Mouse (Mus musculus) G1E (cell line): ENCODE data around the gene Arhgef33. TPM values are rescaled to one million over a fixed set of nuclear protein-coding genes. Genes with fewer than 3 reads are reported as not detected.

ENCODE experiments used
- ATAC-seq: 2 replicates; pipeline ENCODE4 v1.8.0; 2016; ENCODE audit warnings: mild to moderate bottlenecking; ENCODE audit not compliant: insufficient number of reproducible peaks, poor library complexity, low FRiP score, severe bottlenecking; ENCODE audit errors: extremely low read depth
- DNase-seq: peaks from one replicate; pipeline ENCODE4 v3.0.0; 2012; ENCODE audit warnings: low spot score
- H3K27me3 ChIP-seq: 2 replicates; pipeline ENCODE4 v1.6.1; 2012; ENCODE audit warnings: mild to moderate bottlenecking, low read length, inconsistent platforms; ENCODE audit not compliant: insufficient read depth
- H3K36me3 ChIP-seq: replicated peaks from 2 replicates; pipeline ENCODE3; 2012; ENCODE audit warnings: mild to moderate bottlenecking, inconsistent platforms
- H3K4me1 ChIP-seq: 2 replicates; pipeline ENCODE4 v1.6.1; 2012; ENCODE audit warnings: low read depth, low read length, inconsistent platforms, mixed read lengths; ENCODE audit not compliant: insufficient read depth
- H3K4me3 ChIP-seq: 2 replicates; pipeline ENCODE4 v1.5.1; 2012; ENCODE audit warnings: low read depth, mild to moderate bottlenecking, inconsistent platforms, low read length, moderate library complexity, mixed read lengths
- H3K9me3 ChIP-seq: replicated peaks from 2 replicates; pipeline ENCODE4 v1.6.1; 2012; ENCODE audit warnings: inconsistent platforms
- CTCF ChIP-seq: IDR thresholded peaks from 2 replicates; pipeline ENCODE4 v1.5.1; 2012; ENCODE audit warnings: low read depth, low read length, inconsistent platforms, mixed read lengths
- GATA1 ChIP-seq: IDR thresholded peaks from 2 replicates; pipeline ENCODE4 v1.6.1; 2012; ENCODE audit warnings: borderline replicate concordance, low read length, inconsistent platforms, mixed read lengths
- GATA2 ChIP-seq: IDR thresholded peaks from 2 replicates; pipeline ENCODE4 v1.6.1; 2012; ENCODE audit warnings: low read depth, low read length, inconsistent platforms, borderline replicate concordance
- POLR2AphosphoS5 ChIP-seq: IDR thresholded peaks from 2 replicates; pipeline ENCODE4 v1.6.1; 2012; ENCODE audit warnings: low read depth, low read length, inconsistent platforms; ENCODE audit not compliant: insufficient replicate concordance
- TAL1 ChIP-seq: conservative IDR thresholded peaks from 2 replicates; pipeline ENCODE4 v1.6.1; 2012; ENCODE audit warnings: low read depth, low read length, inconsistent platforms, mixed read lengths
- polyA plus RNA-seq: library from polyadenylated mRNA; stranded (reverse); fragments of >175 nt; gene quantifications from 2 replicates; pipeline ENCODE4 v1.2.3, GENCODE M21; 2012
- total RNA-seq, 2 experiments: library from RNA; stranded (forward) in 1 of 2; stranded (reverse) in 1 of 2; fragments of 200-1000 nt in 1 of 2; fragments of >200 nt in 1 of 2; fragmentation: Nextera tagmentation in 1 of 2; gene quantifications; 2 replicates each; pipeline ENCODE4 v1.2.3; 2014 to 2017

Arhgef33 gene
- total and polyA plus RNA-seq, 3 experiments: 0.27 TPM; not detected in 2

DNA sequence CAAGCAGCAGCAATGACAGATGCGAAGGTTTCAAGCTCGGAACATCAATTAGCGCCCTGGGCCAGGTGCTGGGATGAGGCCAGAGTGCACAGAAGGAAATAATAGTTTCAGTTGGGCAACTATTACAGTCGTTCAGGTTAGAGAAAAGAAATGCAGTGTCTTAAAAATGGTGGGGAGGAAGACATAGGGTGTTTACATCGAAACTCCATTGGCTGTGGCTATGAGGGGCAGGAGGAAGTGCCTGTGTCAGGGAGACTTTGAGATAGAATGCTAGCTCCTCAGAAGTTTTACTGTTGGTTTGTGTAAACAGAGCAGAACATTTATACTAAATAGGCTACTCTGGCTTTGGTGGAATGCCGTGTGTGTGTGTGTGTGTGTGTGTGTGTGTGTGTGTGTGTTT is 19.2 kb upstream of the Arhgef33 start:
- no peak for ATAC-seq
- H3K36me3 ChIP-seq: peaks cover 9% of the 10 kb centered on the region
- H3K4me3 ChIP-seq: no peak overlapping the region
- no peak for DNase-seq
- peaks cover 24% of the 10 kb centered on the region for H3K4me1 ChIP-seq
- TF ChIP-seq GATA1: no peak
- TF ChIP-seq TAL1: no peak
- TF ChIP-seq GATA2: no peak
- no peak for TF ChIP-seq CTCF
- no peak for TF ChIP-seq POLR2AphosphoS5
- no peaks in the 10 kb centered on the region for H3K9me3 ChIP-seq
- H3K27me3 ChIP-seq: no peaks in the 10 kb centered on the region

GRCm38 (mm10) chr17:80289280-80290073 is 17.7 kb upstream of the Arhgef33 start:
- no peaks in the 10 kb centered on the region for H3K27me3 ChIP-seq
- ATAC-seq (no peak), DNase-seq (no peak)
- H3K4me3 ChIP-seq: peak overlapping the region; percentile 98
- TF ChIP-seq GATA2 (no peak), TAL1 (no peak), CTCF (no peak), POLR2AphosphoS5 (no peak), GATA1 (no peak)
- peaks cover 2% of the 10 kb centered on the region for H3K36me3 ChIP-seq
- peaks cover 23% of the 10 kb centered on the region for H3K4me1 ChIP-seq
- H3K9me3 ChIP-seq: no peaks in the 10 kb centered on the region

- DNase-seq (peak; percentile 95), ATAC-seq (peak; percentile 99)
- Histone ChIP-seq H3K36me3 (no peaks in the 10 kb centered on the region), H3K4me3 (peak within 1 kb of the TSS; percentile 98), H3K4me1 (peaks cover 22% of the 10 kb centered on the region), H3K9me3 (no peaks in the 10 kb centered on the region), H3K27me3 (no peaks in the 10 kb centered on the region)
- TF ChIP-seq GATA1: no peak
- TF ChIP-seq GATA2: no peak
- TF ChIP-seq TAL1: no peak
Measured at GRCm38 (mm10) chr17:80290074-80290657, 17.0 kb upstream of the Arhgef33 start, which contains the start of the genes Morn2 and Dhx57. Gene Morn2, plus strand, starts transcription at chr17:80290203. Gene Dhx57, minus strand, starts transcription at chr17:80290476.

GRCm38 (mm10) chr17:80291148-80291547 is 16.1 kb upstream of the Arhgef33 start:
- peak; percentile 41 for DNase-seq

DNA sequence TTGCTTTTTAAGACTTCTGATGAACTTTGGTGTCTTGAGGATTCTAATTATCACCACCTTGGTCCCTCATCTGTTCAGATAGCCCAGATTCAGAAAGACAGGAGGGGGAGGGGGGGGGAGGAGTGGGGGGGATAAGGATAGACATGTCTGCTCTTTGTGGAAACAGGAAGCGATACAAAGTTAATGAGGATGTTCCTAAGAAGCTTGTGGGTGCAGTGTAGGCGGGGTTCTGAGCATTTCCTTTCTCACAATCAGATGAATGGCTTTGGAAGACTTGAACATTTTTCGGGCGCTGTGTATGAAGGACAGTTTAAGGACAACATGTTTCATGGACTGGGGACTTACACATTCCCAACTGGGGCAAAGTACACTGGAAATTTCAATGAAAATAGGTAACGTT is 11.9 kb upstream of the Arhgef33 start:
- H3K36me3 ChIP-seq: no peaks in the 10 kb centered on the region
- no peaks in the 10 kb centered on the region for H3K27me3 ChIP-seq
- ATAC-seq: no peak
- no peaks in the 10 kb centered on the region; the same call in 1 of the 2 replicates for H3K4me1 ChIP-seq
- H3K4me3 ChIP-seq: no peak overlapping the region
- TF ChIP-seq CTCF (no peak), GATA1 (no peak), POLR2AphosphoS5 (no peak), GATA2 (no peak), TAL1 (no peak)
- no peak for DNase-seq
- no peaks in the 10 kb centered on the region for H3K9me3 ChIP-seq

More at GRCm38 (mm10) chr17:80291148-80291547, 16.1 kb upstream of the Arhgef33 start:
- TF ChIP-seq POLR2AphosphoS5: no peak
- no peak for TF ChIP-seq GATA1
- TF ChIP-seq GATA2: no peak
- TF ChIP-seq CTCF: no peak
- no peak for TF ChIP-seq TAL1
- no peaks in the 10 kb centered on the region for H3K36me3 ChIP-seq
- ATAC-seq: peak; percentile 41; the same call in 1 of the 2 replicates
- H3K4me1 ChIP-seq: peaks cover 22% of the 10 kb centered on the region
- H3K27me3 ChIP-seq: no peaks in the 10 kb centered on the region
- no peak overlapping the region for H3K4me3 ChIP-seq
- H3K9me3 ChIP-seq: no peaks in the 10 kb centered on the region

- Histone ChIP-seq H3K4me1 (no peaks in the 10 kb centered on the region), H3K36me3 (no peaks in the 10 kb centered on the region)
- DNase-seq: no peak
Measured at GRCm38 (mm10) chr17:80298844-80299243, 8.4 kb upstream of the Arhgef33 start.

More at GRCm38 (mm10) chr17:80298844-80299243, 8.4 kb upstream of the Arhgef33 start:
- no peaks in the 10 kb centered on the region for H3K27me3 ChIP-seq
- no peak overlapping the region for H3K4me3 ChIP-seq
- ATAC-seq: no peak
- H3K9me3 ChIP-seq: no peaks in the 10 kb centered on the region
- TF ChIP-seq GATA2 (no peak), CTCF (no peak), TAL1 (no peak), POLR2AphosphoS5 (no peak), GATA1 (no peak)
